Mouse (Mus musculus): Measurements from ENCODE around the gene Nek2.

The Nek2 gene

GRCm38 (mm10) chr1:191821326-191822091 lies at the start of gene Nek2:
Nek2 (plus strand) TSS chr1:191821444.
- in situ Hi-C loops (cut with MboI, MseI) = loop anchor here (10.0 kb wide), 1 partner anchor 497 kb away; the partner anchor contains the start of gene Tmem206

GRCm38 (mm10) chr1:191774106-191774505 lies 47.1 kb upstream of the Nek2 start:
- in situ Hi-C loops (cut with MboI, MseI) = no loop called here

- in situ Hi-C loops (cut with MboI, MseI) = no loop called here
Measured at GRCm38 (mm10) chr1:191775116-191775515, 46.1 kb upstream of the Nek2 start.

GRCm38 (mm10) chr1:191777521-191777920 lies 43.7 kb upstream of the Nek2 start:
- in situ Hi-C loops (cut with MboI, MseI) = no loop called here

- in situ Hi-C loops (cut with MboI, MseI) = no loop called here
Measured at GRCm38 (mm10) chr1:191780470-191780869, 40.8 kb upstream of the Nek2 start.

- in situ Hi-C loops (cut with MboI, MseI) = no loop called here
Measured at GRCm38 (mm10) chr1:191785108-191785507, 36.1 kb upstream of the Nek2 start.

DNA sequence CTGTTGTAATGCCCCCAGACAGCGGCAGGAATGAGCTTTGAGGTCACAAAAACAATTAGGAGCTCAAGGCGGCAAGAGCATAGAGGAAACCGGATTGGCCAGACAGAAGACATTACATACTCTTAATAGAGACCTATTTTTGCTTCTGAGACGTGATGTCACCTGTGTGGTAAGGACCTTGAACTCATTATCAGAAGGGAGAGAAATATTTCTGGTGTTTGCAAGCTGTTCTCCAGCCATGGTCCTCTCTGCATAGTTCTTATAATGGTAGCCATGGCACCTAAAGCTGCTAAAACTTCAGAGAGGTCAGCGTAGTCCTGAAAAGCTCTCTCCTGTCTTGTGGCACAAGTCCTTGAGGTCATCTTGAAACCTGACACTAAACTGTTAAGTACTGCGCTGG lies 35.0 kb upstream of the Nek2 start:
- in situ Hi-C loops (cut with MboI, MseI) = no loop called here

DNA sequence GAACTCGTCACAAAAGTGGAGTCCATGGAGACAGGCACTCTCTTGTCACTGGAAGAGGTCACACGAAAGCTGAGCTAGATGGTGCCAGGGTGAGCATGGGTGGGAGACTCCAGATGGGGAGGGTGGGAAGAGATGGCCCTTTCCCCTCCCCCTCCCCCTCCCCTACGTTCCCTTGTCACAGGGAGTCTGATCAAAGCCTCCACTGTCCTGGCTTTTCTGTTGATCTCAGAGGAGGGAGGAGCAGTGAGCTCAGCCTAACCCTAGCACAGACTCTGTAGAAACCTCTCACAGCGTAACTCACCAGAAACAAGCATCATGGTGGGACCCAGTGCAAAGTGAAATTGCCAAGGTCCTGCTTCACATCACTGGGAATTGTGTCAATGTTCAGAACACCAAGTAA lies 33.9 kb upstream of the Nek2 start:
- in situ Hi-C loops (cut with MboI, MseI) = no loop called here

- in situ Hi-C loops (cut with MboI, MseI) = no loop called here
Measured at GRCm38 (mm10) chr1:191792991-191793390, 28.3 kb upstream of the Nek2 start.

- in situ Hi-C loops (cut with MboI, MseI) = no loop called here
Measured at GRCm38 (mm10) chr1:191793888-191794532, 27.2 kb upstream of the Nek2 start.

DNA sequence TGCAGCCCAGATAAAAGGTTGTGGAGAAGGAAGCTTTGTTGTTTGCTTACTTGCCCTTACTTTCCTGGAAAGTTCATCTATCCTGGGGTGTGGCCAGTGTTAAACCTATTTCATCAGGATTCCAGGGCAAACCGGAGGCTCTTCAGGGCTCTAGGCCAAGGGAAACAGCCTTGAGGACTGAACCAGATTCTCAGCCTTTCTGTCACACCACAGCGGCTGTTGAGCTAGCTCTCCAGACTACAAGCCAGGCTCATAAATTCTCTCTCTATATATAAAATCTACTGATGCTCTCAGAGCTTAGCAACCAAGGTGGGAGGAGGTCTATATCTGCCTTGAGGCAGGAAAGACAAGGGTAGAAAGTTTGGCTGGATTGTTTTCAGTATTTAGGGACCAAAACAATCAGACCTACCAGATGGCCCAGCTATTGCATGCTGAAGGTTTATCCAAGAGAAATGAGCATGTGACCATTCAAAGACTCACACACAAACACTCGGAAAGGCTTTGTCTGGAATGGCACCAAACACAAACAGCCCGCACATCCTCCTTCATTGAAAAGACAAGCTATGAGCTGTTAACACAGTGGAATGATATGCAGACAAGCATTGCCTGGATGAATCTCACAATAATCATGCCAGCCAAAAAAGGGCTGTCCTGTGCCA lies 24.9 kb upstream of the Nek2 start:
- in situ Hi-C loops (cut with MboI, MseI) = no loop called here

DNA sequence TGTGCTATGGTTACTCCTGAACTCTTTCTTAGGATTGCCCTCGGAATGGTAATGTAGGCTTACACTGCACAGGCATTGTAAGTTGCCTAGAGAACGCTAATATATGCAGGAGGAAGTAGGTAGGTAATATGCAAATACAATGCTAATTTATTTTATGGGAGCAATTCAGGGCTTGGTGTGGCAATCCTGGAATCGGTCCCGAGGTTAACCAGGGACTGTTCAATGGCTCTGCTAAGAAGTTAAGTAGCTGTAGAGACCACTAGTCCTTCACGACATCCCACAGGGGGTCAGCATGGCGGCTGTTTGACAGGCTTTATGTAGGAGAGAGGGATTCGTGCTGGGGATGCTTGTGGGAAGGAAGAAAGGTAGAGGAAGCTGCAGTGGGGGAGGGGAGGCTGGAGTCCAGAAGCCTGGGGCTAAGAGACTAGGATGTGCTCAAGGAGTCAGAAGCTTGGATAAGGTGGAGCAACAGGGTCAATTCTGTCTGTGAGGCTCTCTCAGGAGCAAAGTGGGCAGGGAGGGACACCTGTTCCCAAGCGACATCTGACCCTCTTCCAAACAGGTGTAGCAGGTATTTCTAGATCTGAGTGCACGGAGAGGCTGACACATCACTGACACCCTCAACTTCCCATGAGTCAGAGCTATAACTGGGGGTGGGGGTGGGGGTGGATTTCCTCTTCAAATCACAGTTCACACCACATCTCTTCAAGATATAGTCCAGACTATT lies 19.0 kb upstream of the Nek2 start:
- in situ Hi-C loops (cut with MboI, MseI) = no loop called here

DNA sequence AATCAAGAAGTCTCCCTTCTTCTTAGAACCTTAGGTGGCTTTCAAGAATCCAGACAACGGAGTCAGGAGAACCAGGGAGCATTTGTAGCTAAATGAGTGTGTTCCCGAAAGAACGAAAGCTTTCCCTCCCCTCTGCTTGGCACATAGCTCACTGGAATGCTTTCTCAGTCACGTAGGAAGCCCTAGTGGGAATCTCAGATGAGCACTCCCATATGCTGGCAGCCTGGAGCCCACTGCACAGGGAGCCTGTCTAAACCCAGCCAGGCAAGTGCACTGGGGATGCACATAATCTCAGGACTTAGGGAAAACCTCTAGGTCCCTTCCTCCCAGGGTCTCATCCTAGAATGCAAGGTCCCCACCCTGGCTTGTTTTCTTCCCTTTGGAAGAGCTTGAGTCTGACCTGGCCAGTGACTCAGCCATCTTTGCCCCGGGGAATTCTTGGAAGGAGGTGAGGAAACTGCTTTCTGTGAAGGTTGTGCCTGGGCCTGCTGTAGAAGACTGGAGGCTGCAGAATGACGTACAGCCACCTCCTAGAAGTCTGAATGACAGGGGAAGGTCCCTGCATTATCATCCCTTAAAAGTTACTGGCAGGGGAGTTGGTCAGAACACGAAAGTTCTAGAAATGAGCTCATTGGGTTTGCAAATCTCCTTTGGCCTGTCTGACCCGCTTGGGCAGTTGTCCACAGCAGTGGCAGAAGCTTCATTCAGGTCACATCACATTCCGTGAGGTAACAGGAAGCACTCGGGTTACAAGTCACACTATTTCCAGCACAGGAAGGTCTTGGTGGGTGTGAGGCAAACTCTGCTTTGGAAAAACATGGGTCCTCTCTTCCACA lies 18.2 kb upstream of the Nek2 start:
- in situ Hi-C loops (cut with MboI, MseI) = no loop called here

- in situ Hi-C loops (cut with MboI, MseI) = no loop called here
Measured at GRCm38 (mm10) chr1:191804747-191805146, 16.5 kb upstream of the Nek2 start.

DNA sequence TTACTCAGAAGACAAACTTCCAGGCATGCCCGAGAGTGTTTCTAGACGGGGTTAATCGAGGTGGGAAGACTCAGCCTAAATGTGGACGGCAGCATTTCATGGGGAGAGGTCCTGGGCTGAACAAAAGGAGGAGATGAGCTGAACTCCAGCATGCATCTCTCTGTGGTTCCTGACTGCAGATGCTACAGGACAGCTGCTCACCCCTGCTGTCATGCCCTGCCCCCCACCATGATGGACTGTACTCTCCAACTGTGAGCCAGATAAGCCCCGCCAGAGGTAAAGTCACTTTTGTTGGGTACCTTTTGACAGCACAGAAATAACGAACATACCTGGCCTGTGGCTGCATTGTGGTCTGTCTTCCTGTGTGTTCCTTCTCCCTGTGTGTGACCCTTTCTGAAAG lies 15.5 kb upstream of the Nek2 start:
- in situ Hi-C loops (cut with MboI, MseI) = no loop called here

DNA sequence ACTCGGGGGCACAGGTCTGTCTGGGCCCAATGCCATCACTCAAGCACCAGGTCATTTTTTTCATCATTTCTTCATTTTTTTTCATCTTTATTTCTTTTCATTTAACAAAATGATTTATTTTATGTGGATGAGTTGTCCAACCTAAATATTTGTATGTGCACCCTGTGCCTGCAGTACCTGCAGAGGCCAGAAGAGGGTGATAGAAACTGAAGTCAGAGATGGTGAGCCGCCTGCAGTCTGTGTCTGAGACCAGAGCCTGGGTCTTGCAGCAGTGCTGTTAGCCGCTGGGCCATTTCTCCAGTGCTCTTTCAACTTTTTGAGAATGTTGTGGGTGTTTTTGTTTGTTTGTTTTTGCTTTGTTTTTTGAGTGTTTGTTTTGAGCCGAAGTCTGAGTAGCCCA lies 14.5 kb upstream of the Nek2 start:
- in situ Hi-C loops (cut with MboI, MseI) = no loop called here

GRCm38 (mm10) chr1:191807979-191808378 lies 13.3 kb upstream of the Nek2 start:
- in situ Hi-C loops (cut with MboI, MseI) = no loop called here

GRCm38 (mm10) chr1:191808688-191809223 lies 12.5 kb upstream of the Nek2 start:
- in situ Hi-C loops (cut with MboI, MseI) = no loop called here

- in situ Hi-C loops (cut with MboI, MseI) = no loop called here
Measured at GRCm38 (mm10) chr1:191811774-191812173, 9.5 kb upstream of the Nek2 start.

GRCm38 (mm10) chr1:191812949-191813691 lies 8.1 kb upstream of the Nek2 start:
- in situ Hi-C loops (cut with MboI, MseI) = no loop called here

Measured in regulatory T cell (primary cell).